Mouse (Mus musculus) monocyte, adult 5-6 weeks (primary cell): ENCODE results near the gene Creg1. TPM values are rescaled to one million over a fixed set of nuclear protein-coding genes. Genes with fewer than 3 reads are reported as not detected.

ENCODE experiments used
- ATAC-seq: fragments of 153-309, 156-312 bp; replicated peaks from 2 replicates; pipeline ENCODE4 v1.8.0; 2017; ENCODE audit warnings: mild to moderate bottlenecking; ENCODE audit not compliant: low TSS enrichment, insufficient number of reproducible peaks, severe bottlenecking, poor library complexity, low FRiP score
- total RNA-seq: library from RNA; stranded (forward); fragments of 200-1000, 200-491, 200-594 nt; gene quantifications from 3 replicates; pipeline ENCODE4 v1.2.3, GENCODE M21; 2017

Gene Creg1
- total RNA-seq, 1 experiment from 2014 or later, result 175 TPM

- ATAC-seq, result peak; percentile 55
Measured at GRCm38 (mm10) chr1:165816391-165816790, 52.8 kb downstream of the Creg1 start.

GRCm38 (mm10) chr1:165817264-165817663 lies 53.7 kb downstream of the Creg1 start:
- ATAC-seq, result no peak

- no peak for ATAC-seq
Measured at GRCm38 (mm10) chr1:165818145-165818860, 54.8 kb downstream of the Creg1 start.

- no peak for ATAC-seq
Measured at GRCm38 (mm10) chr1:165819147-165819546, 55.6 kb downstream of the Creg1 start.

DNA sequence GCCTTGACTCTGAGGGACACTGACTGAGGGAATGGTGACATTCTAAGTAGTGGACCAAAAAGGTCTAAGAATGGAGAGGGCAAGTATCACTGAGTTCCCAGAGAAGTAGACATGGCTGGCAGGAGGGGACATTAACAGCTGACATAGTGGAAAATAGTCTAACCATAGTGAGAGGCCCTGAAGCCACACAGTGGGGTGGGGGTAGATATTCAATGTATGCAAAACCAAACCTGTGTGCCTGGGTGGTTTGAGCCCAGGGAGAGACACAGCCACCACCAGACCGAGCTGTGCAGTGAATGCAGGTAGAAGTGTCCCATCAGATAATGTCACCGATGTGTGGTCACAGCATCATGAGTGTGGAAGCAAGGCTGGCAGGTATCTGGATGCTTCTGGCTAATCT lies 58.5 kb downstream of the Creg1 start:
- ATAC-seq, result no peak

Other genes starting within 250 kb of the Creg1 start
- not detected in 3 replicates for gene Mpzl1, start 129.2 kb upstream of the Creg1 start, total RNA-seq
- gene Rcsd1, start 54.0 kb upstream of the Creg1 start, total RNA-seq, result 85.7 to 143 TPM (median 87.9 TPM) in 3 replicates
- gene Cd247, start 24.9 kb downstream of the Creg1 start, total RNA-seq, result 43.0 to 147 TPM (median 60.9 TPM) in 3 replicates
- gene Pou2f1, start 238.9 kb downstream of the Creg1 start, total RNA-seq, result 11.7 to 22.8 TPM (median 18.7 TPM) in 3 replicates